Mouse (Mus musculus): ENCODE measurements around the gene Cplx2. TPM values are rescaled to one million over a fixed set of nuclear protein-coding genes. Genes with fewer than 3 reads are reported as not detected.

Cplx2 gene
- total RNA-seq, 1 experiment = 0.67 TPM

GRCm38 (mm10) chr13:54412236-54412635, 41.1 kb downstream of the Cplx2 start:
- Histone ChIP-seq H3K4me3 (ENCODE audit: insufficient read depth in 1 of 2, low read depth in 1 of 2, low read length in 2 of 2, poor library complexity in 1 of 2, severe bottlenecking in 1 of 2) (no peak overlapping the region), H3K36me3 (ENCODE audit: control insufficient read depth, insufficient read depth, low read length, poor library complexity, severe bottlenecking) (no peaks in the 10 kb centered on the region), H3K9me3 (ENCODE audit: control insufficient read depth, insufficient read depth, low read depth, low read length) (peaks cover 1% of the 10 kb centered on the region; the same call in 1 of the 2 replicates), H3K27ac (ENCODE audit: insufficient read depth, low read depth, low read length, poor library complexity, severe bottlenecking) (no peak overlapping the region), H3K4me1 (ENCODE audit: control insufficient read depth in 2 of 2, insufficient read depth in 2 of 2, low read length in 2 of 2, poor library complexity in 1 of 2) (no peaks in the 10 kb centered on the region), H3K9ac (ENCODE audit: insufficient read depth, low read depth, low read length, poor library complexity, severe bottlenecking) (no peak overlapping the region)
- DNase-seq (ENCODE audit: low read depth, low spot score) = no peak
- in situ Hi-C loops (cut with MboI; ENCODE audit: low sequenced_read_pairs in 2 of 2, unreplicated experiment in 2 of 2) = no loop called here
- no peak for TF ChIP-seq ZC3H11A (IDR thresholded peaks at IDR 0.05; ENCODE audit: borderline replicate concordance, low read depth, low read length)
- TF ChIP-seq ZNF384 (IDR thresholded peaks at IDR 0.05; ENCODE audit: low read depth, low read length) = no peak
- no peak for TF ChIP-seq HCFC1 (IDR thresholded peaks at IDR 0.05; ENCODE audit: borderline replicate concordance, insufficient read depth, low read length)
- TF ChIP-seq CHD2 (IDR thresholded peaks at IDR 0.05; ENCODE audit: low read depth, low read length) = no peak
- no peak for TF ChIP-seq MAFK (IDR thresholded peaks at IDR 0.05; ENCODE audit: insufficient read depth, low read depth, low read length)

GRCm38 (mm10) chr13:54412721-54413120, 41.6 kb downstream of the Cplx2 start:
- in situ Hi-C loops (cut with MboI; ENCODE audit: low sequenced_read_pairs in 2 of 2, unreplicated experiment in 2 of 2) = no loop called here
- peaks cover 1% of the 10 kb centered on the region; the same call in 1 of the 2 replicates for H3K9me3 ChIP-seq (ENCODE audit: control insufficient read depth, insufficient read depth, low read depth, low read length)

GRCm38 (mm10) chr13:54415059-54415458, 43.9 kb downstream of the Cplx2 start:
- H3K4me3 ChIP-seq (ENCODE audit: insufficient read depth in 1 of 2, low read depth in 1 of 2, low read length in 2 of 2, poor library complexity in 1 of 2, severe bottlenecking in 1 of 2) = no peak overlapping the region
- in situ Hi-C loops (cut with MboI; ENCODE audit: low sequenced_read_pairs in 2 of 2, unreplicated experiment in 2 of 2) = no loop called here
- no peak overlapping the region for H3K27ac ChIP-seq (ENCODE audit: insufficient read depth, low read depth, low read length, poor library complexity, severe bottlenecking)
- TF ChIP-seq CHD2 (IDR thresholded peaks at IDR 0.05; ENCODE audit: low read depth, low read length) (no peak), ZNF384 (IDR thresholded peaks at IDR 0.05; ENCODE audit: low read depth, low read length) (no peak), MAFK (IDR thresholded peaks at IDR 0.05; ENCODE audit: insufficient read depth, low read depth, low read length) (no peak), HCFC1 (IDR thresholded peaks at IDR 0.05; ENCODE audit: borderline replicate concordance, insufficient read depth, low read length) (no peak), ZC3H11A (IDR thresholded peaks at IDR 0.05; ENCODE audit: borderline replicate concordance, low read depth, low read length) (no peak)
- H3K9me3 ChIP-seq (ENCODE audit: control insufficient read depth, insufficient read depth, low read depth, low read length) = no peaks in the 10 kb centered on the region
- H3K9ac ChIP-seq (ENCODE audit: insufficient read depth, low read depth, low read length, poor library complexity, severe bottlenecking) = no peak overlapping the region
- DNase-seq (ENCODE audit: low read depth, low spot score) = no peak
- no peaks in the 10 kb centered on the region for H3K4me1 ChIP-seq (ENCODE audit: control insufficient read depth in 2 of 2, insufficient read depth in 2 of 2, low read length in 2 of 2, poor library complexity in 1 of 2)
- H3K36me3 ChIP-seq (ENCODE audit: control insufficient read depth, insufficient read depth, low read length, poor library complexity, severe bottlenecking) = no peaks in the 10 kb centered on the region

More at GRCm38 (mm10) chr13:54412721-54413120, 41.6 kb downstream of the Cplx2 start:
- no peak for DNase-seq (ENCODE audit: low read depth, low spot score)
- Histone ChIP-seq H3K36me3 (ENCODE audit: control insufficient read depth, insufficient read depth, low read length, poor library complexity, severe bottlenecking) (no peaks in the 10 kb centered on the region), H3K27ac (ENCODE audit: insufficient read depth, low read depth, low read length, poor library complexity, severe bottlenecking) (no peak overlapping the region), H3K4me3 (ENCODE audit: insufficient read depth in 1 of 2, low read depth in 1 of 2, low read length in 2 of 2, poor library complexity in 1 of 2, severe bottlenecking in 1 of 2) (no peak overlapping the region), H3K9ac (ENCODE audit: insufficient read depth, low read depth, low read length, poor library complexity, severe bottlenecking) (no peak overlapping the region), H3K4me1 (ENCODE audit: control insufficient read depth in 2 of 2, insufficient read depth in 2 of 2, low read length in 2 of 2, poor library complexity in 1 of 2) (no peaks in the 10 kb centered on the region)
- TF ChIP-seq CHD2 (IDR thresholded peaks at IDR 0.05; ENCODE audit: low read depth, low read length) = no peak
- no peak for TF ChIP-seq MAFK (IDR thresholded peaks at IDR 0.05; ENCODE audit: insufficient read depth, low read depth, low read length)
- no peak for TF ChIP-seq HCFC1 (IDR thresholded peaks at IDR 0.05; ENCODE audit: borderline replicate concordance, insufficient read depth, low read length)
- no peak for TF ChIP-seq ZNF384 (IDR thresholded peaks at IDR 0.05; ENCODE audit: low read depth, low read length)
- no peak for TF ChIP-seq ZC3H11A (IDR thresholded peaks at IDR 0.05; ENCODE audit: borderline replicate concordance, low read depth, low read length)

GRCm38 (mm10) chr13:54418781-54419327, 47.7 kb downstream of the Cplx2 start:
- H3K36me3 ChIP-seq (ENCODE audit: control insufficient read depth, insufficient read depth, low read length, poor library complexity, severe bottlenecking) = no peaks in the 10 kb centered on the region
- no peak for DNase-seq (ENCODE audit: low read depth, low spot score)
- H3K27ac ChIP-seq (ENCODE audit: insufficient read depth, low read depth, low read length, poor library complexity, severe bottlenecking) = no peak overlapping the region
- no peak for TF ChIP-seq MAFK (IDR thresholded peaks at IDR 0.05; ENCODE audit: insufficient read depth, low read depth, low read length)
- no peak for TF ChIP-seq HCFC1 (IDR thresholded peaks at IDR 0.05; ENCODE audit: borderline replicate concordance, insufficient read depth, low read length)
- TF ChIP-seq ZC3H11A (IDR thresholded peaks at IDR 0.05; ENCODE audit: borderline replicate concordance, low read depth, low read length) = no peak
- no peak for TF ChIP-seq ZNF384 (IDR thresholded peaks at IDR 0.05; ENCODE audit: low read depth, low read length)
- no peak for TF ChIP-seq CHD2 (IDR thresholded peaks at IDR 0.05; ENCODE audit: low read depth, low read length)
- no peaks in the 10 kb centered on the region for H3K4me1 ChIP-seq (ENCODE audit: control insufficient read depth in 2 of 2, insufficient read depth in 2 of 2, low read length in 2 of 2, poor library complexity in 1 of 2)
- H3K4me3 ChIP-seq (ENCODE audit: insufficient read depth in 1 of 2, low read depth in 1 of 2, low read length in 2 of 2, poor library complexity in 1 of 2, severe bottlenecking in 1 of 2) = no peak overlapping the region
- in situ Hi-C loops (cut with MboI; ENCODE audit: low sequenced_read_pairs in 2 of 2, unreplicated experiment in 2 of 2) = no loop called here
- 0 out of 2 replicates have a peak, but pooled peaks cover 4% of the 10 kb centered on the region for H3K9me3 ChIP-seq (ENCODE audit: control insufficient read depth, insufficient read depth, low read depth, low read length)
- no peak overlapping the region for H3K9ac ChIP-seq (ENCODE audit: insufficient read depth, low read depth, low read length, poor library complexity, severe bottlenecking)

All from ES-E14 (cell line).